Mouse (Mus musculus): ENCODE results near the gene Stx18. TPM values are rescaled to one million over a fixed set of nuclear protein-coding genes. Genes with fewer than 3 reads are reported as not detected.

Gene Stx18
- polyA plus RNA-seq, 1 experiment: 10.2 TPM

- no peak for TF ChIP-seq CTCF (IDR thresholded peaks at IDR 0.05; ENCODE audit: extremely low read depth, insufficient read depth, insufficient read length, insufficient replicate concordance)
- no peak for TF ChIP-seq POLR2A (IDR thresholded peaks at IDR 0.05; ENCODE audit: low read depth, low read length)
- DNase-seq (ENCODE audit: low read depth in 1 of 2, low spot score in 2 of 2): no peak
- Histone ChIP-seq H3K4me1 (ENCODE audit: control insufficient read depth, insufficient read depth, insufficient read length) (peaks cover 2% of the 10 kb centered on the region; the same call in 1 of the 2 replicates), H3K27ac (ENCODE audit: insufficient read depth, low read length) (no peak overlapping the region), H3K36me3 (ENCODE audit: control insufficient read depth, insufficient read depth, low read length) (no peaks in the 10 kb centered on the region), H3K27me3 (ENCODE audit: control insufficient read depth, insufficient read depth, low read length) (peaks cover 2% of the 10 kb centered on the region; the same call in 1 of the 2 replicates), H3K4me3 (ENCODE audit: extremely low read depth, insufficient read depth, insufficient read length) (peak overlapping the region; percentile 33; the same call in 1 of the 2 replicates)
- whole genome bisulfite sequencing: 2% methylated on average over 79 of the region's 79 CpGs
Measured at GRCm38 (mm10) chr5:38158947-38159633, 120.5 kb downstream of the Stx18 start.

GRCm38 (mm10) chr5:38159634-38160413, 121.3 kb downstream of the Stx18 start, which contains the start of gene Nsg1:
Gene Nsg1 (minus strand): TSS chr5:38159907.
- peaks cover 2% of the 10 kb centered on the region; the same call in 1 of the 2 replicates for H3K4me1 ChIP-seq (ENCODE audit: control insufficient read depth, insufficient read depth, insufficient read length)
- peaks cover 2% of the 10 kb centered on the region; the same call in 1 of the 2 replicates for H3K27me3 ChIP-seq (ENCODE audit: control insufficient read depth, insufficient read depth, low read length)
- H3K36me3 ChIP-seq (ENCODE audit: control insufficient read depth, insufficient read depth, low read length): no peaks in the 10 kb centered on the region
- TF ChIP-seq POLR2A (IDR thresholded peaks at IDR 0.05; ENCODE audit: low read depth, low read length) (no peak), CTCF (IDR thresholded peaks at IDR 0.05; ENCODE audit: extremely low read depth, insufficient read depth, insufficient read length, insufficient replicate concordance) (no peak)
- 18% methylated on average over 35 of the region's 35 CpGs for WGBS
- H3K27ac ChIP-seq (ENCODE audit: insufficient read depth, low read length): no peak within 1 kb of the TSS
- DNase-seq (ENCODE audit: low read depth in 1 of 2, low spot score in 2 of 2): no peak
- peak within 1 kb of the TSS; percentile 33; the same call in 1 of the 2 replicates for H3K4me3 ChIP-seq (ENCODE audit: extremely low read depth, insufficient read depth, insufficient read length)

- no peaks in the 10 kb centered on the region for H3K36me3 ChIP-seq (ENCODE audit: control insufficient read depth, insufficient read depth, low read length)
- H3K27me3 ChIP-seq (ENCODE audit: control insufficient read depth, insufficient read depth, low read length): no peaks in the 10 kb centered on the region
- WGBS: 81% methylated on average over 11 of the region's 11 CpGs
- no peak overlapping the region for H3K4me3 ChIP-seq (ENCODE audit: extremely low read depth, insufficient read depth, insufficient read length)
- no peaks in the 10 kb centered on the region for H3K4me1 ChIP-seq (ENCODE audit: control insufficient read depth, insufficient read depth, insufficient read length)
- TF ChIP-seq CTCF (IDR thresholded peaks at IDR 0.05; ENCODE audit: extremely low read depth, insufficient read depth, insufficient read length, insufficient replicate concordance): no peak
- no peak for TF ChIP-seq POLR2A (IDR thresholded peaks at IDR 0.05; ENCODE audit: low read depth, low read length)
- no peak for DNase-seq (ENCODE audit: low read depth in 1 of 2, low spot score in 2 of 2)
- no peak overlapping the region for H3K27ac ChIP-seq (ENCODE audit: insufficient read depth, low read length)
Measured at GRCm38 (mm10) chr5:38168497-38168896, 130.0 kb downstream of the Stx18 start.

GRCm38 (mm10) chr5:38173766-38174165, 135.2 kb downstream of the Stx18 start:
- Histone ChIP-seq H3K4me1 (ENCODE audit: control insufficient read depth, insufficient read depth, insufficient read length) (no peaks in the 10 kb centered on the region), H3K4me3 (ENCODE audit: extremely low read depth, insufficient read depth, insufficient read length) (no peak overlapping the region), H3K27me3 (ENCODE audit: control insufficient read depth, insufficient read depth, low read length) (no peaks in the 10 kb centered on the region), H3K27ac (ENCODE audit: insufficient read depth, low read length) (no peak overlapping the region), H3K36me3 (ENCODE audit: control insufficient read depth, insufficient read depth, low read length) (no peaks in the 10 kb centered on the region)
- DNase-seq (ENCODE audit: low read depth in 1 of 2, low spot score in 2 of 2): no peak
- TF ChIP-seq CTCF (IDR thresholded peaks at IDR 0.05; ENCODE audit: extremely low read depth, insufficient read depth, insufficient read length, insufficient replicate concordance) (no peak), POLR2A (IDR thresholded peaks at IDR 0.05; ENCODE audit: low read depth, low read length) (no peak)
- WGBS: 45% methylated on average over 5 of the region's 5 CpGs

- Histone ChIP-seq H3K27me3 (ENCODE audit: control insufficient read depth, insufficient read depth, low read length) (no peaks in the 10 kb centered on the region), H3K4me1 (ENCODE audit: control insufficient read depth, insufficient read depth, insufficient read length) (no peaks in the 10 kb centered on the region), H3K36me3 (ENCODE audit: control insufficient read depth, insufficient read depth, low read length) (no peaks in the 10 kb centered on the region), H3K4me3 (ENCODE audit: extremely low read depth, insufficient read depth, insufficient read length) (no peak overlapping the region), H3K27ac (ENCODE audit: insufficient read depth, low read length) (no peak overlapping the region)
- TF ChIP-seq POLR2A (IDR thresholded peaks at IDR 0.05; ENCODE audit: low read depth, low read length): no peak
- TF ChIP-seq CTCF (IDR thresholded peaks at IDR 0.05; ENCODE audit: extremely low read depth, insufficient read depth, insufficient read length, insufficient replicate concordance): no peak
- WGBS: 84% methylated on average over 16 of the region's 16 CpGs
- DNase-seq (ENCODE audit: low read depth in 1 of 2, low spot score in 2 of 2): no peak
Measured at GRCm38 (mm10) chr5:38174256-38174912, 135.8 kb downstream of the Stx18 start.

GRCm38 (mm10) chr5:38184688-38185285, 146.2 kb downstream of the Stx18 start:
- Histone ChIP-seq H3K27me3 (ENCODE audit: control insufficient read depth, insufficient read depth, low read length) (no peaks in the 10 kb centered on the region), H3K4me1 (ENCODE audit: control insufficient read depth, insufficient read depth, insufficient read length) (no peaks in the 10 kb centered on the region), H3K36me3 (ENCODE audit: control insufficient read depth, insufficient read depth, low read length) (no peaks in the 10 kb centered on the region), H3K4me3 (ENCODE audit: extremely low read depth, insufficient read depth, insufficient read length) (no peak overlapping the region), H3K27ac (ENCODE audit: insufficient read depth, low read length) (no peak overlapping the region)
- no peak for DNase-seq (ENCODE audit: low read depth in 1 of 2, low spot score in 2 of 2)
- 83% methylated on average over 6 of the region's 6 CpGs for WGBS
- no peak for TF ChIP-seq CTCF (IDR thresholded peaks at IDR 0.05; ENCODE audit: extremely low read depth, insufficient read depth, insufficient read length, insufficient replicate concordance)
- no peak for TF ChIP-seq POLR2A (IDR thresholded peaks at IDR 0.05; ENCODE audit: low read depth, low read length)

All from spleen, adult 2 months (tissue).